34 mouse cellular contexts compared by ENCODE assay signal in the genomic region with DNA sequence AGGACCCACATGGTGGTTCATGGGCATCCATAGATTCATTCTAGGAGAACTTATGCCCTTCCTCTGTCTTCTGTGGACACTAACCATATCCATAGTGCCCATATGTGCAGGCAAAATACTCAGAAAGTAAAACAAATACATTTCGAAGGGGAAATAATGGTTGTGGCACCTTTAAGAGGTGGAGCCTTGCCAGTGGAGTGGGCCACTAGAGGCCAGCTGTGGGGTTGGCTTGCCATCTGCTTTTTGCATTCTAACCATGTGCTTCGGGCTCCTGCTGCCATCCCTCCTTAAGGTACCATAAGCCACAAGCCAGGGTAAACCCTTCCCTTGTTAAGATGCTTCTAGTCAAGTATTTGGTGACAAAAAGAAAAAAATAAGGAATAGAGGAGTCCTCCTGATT.
"Had no signal": no experiment of that assay in that cellular context is flagged by ENCODE, and none has a peak within 500 bp of the region (broad histone marks: within the 10 kb centered on the region; RNA-seq: fewer than 3 reads in every experiment).

No protein-coding gene starts in this region.

- H3K27me3 ChIP-seq: heart, embryonic 12.5 days; heart, embryonic 15.5 days; hindbrain, embryonic 12.5 days; hindbrain, embryonic 13.5 days; hindbrain, embryonic 15.5 days; intestine, embryonic 15.5 days; kidney, embryonic 15.5 days had no signal

- H3K9me3 ChIP-seq: heart, embryonic 12.5 days; heart, embryonic 13.5 days; heart, embryonic 15.5 days; hindbrain, embryonic 10.5 days; hindbrain, embryonic 12.5 days; hindbrain, embryonic 13.5 days; hindbrain, embryonic 15.5 days; intestine, embryonic 15.5 days; kidney, embryonic 15.5 days had no signal

- DNase-seq: heart, postnatal 10 days; heart, postnatal 14 days; heart, postnatal 36 days; heart, postnatal 4 days; kidney, adult 11 months; kidney, adult 18-20 months; kidney, adult 2 months; kidney, adult 8-10 months; kidney, adult 9 months; kidney, postnatal 10 days; kidney, postnatal 14 days; kidney, postnatal 25 days; kidney, postnatal 36 days; kidney, postnatal 4 days; layer of hippocampus, postnatal 36 days had no signal

- H3K9ac ChIP-seq: heart, embryonic 12.5 days; heart, embryonic 13.5 days; heart, embryonic 15.5 days; hindbrain, embryonic 12.5 days; hindbrain, embryonic 13.5 days; hindbrain, embryonic 14.5 days; hindbrain, embryonic 15.5 days; intestine, embryonic 15.5 days; kidney, embryonic 15.5 days had no signal

- H3K4me1 ChIP-seq: heart, embryonic 12.5 days; heart, embryonic 13.5 days; heart, embryonic 15.5 days; hindbrain, embryonic 10.5 days; hindbrain, embryonic 12.5 days; hindbrain, embryonic 15.5 days; intestine, embryonic 15.5 days; kidney, embryonic 15.5 days had no signal

- H3K4me2 ChIP-seq: heart, embryonic 11.5 days; heart, embryonic 12.5 days; heart, embryonic 13.5 days; heart, embryonic 15.5 days; hindbrain, embryonic 12.5 days; hindbrain, embryonic 13.5 days; hindbrain, embryonic 14.5 days; hindbrain, embryonic 15.5 days; intestine, embryonic 15.5 days; kidney, embryonic 15.5 days had no signal

- H3K4me3 ChIP-seq: heart, embryonic 12.5 days; heart, embryonic 13.5 days; heart, embryonic 15.5 days; hindbrain, embryonic 10.5 days; hindbrain, embryonic 12.5 days; hindbrain, embryonic 13.5 days; hindbrain, embryonic 15.5 days; intestine, embryonic 15.5 days; kidney, embryonic 15.5 days; layer of hippocampus, adult 2 months; left cerebral cortex, adult 2 months had no signal

- H3K27ac ChIP-seq: heart, embryonic 13.5 days; heart, embryonic 15.5 days; hindbrain, embryonic 10.5 days; hindbrain, embryonic 12.5 days; hindbrain, embryonic 13.5 days; hindbrain, embryonic 14.5 days; hindbrain, embryonic 15.5 days; hindbrain, postnatal 0 days; intestine, embryonic 15.5 days; kidney, embryonic 15.5 days; kidney, postnatal 0 days; layer of hippocampus, adult 2 months; left cerebral cortex, adult 2 months had no signal

- ATAC-seq: hindbrain, embryonic 16.5 days; hindbrain, postnatal 0 days; inflammation-experienced regulatory T-cells, adult 6 months; intestine, embryonic 15.5 days; intestine, embryonic 16.5 days; intestine, postnatal 0 days had no signal

- H3K36me3 ChIP-seq: heart, embryonic 12.5 days; heart, embryonic 13.5 days; heart, embryonic 15.5 days; hindbrain, embryonic 10.5 days; hindbrain, embryonic 12.5 days; hindbrain, embryonic 15.5 days; intestine, embryonic 15.5 days; kidney, embryonic 15.5 days had no signal
